Mouse (Mus musculus) embryonic facial prominence, embryonic 14.5 days (tissue): ENCODE measurements around the gene Garnl3. TPM values are rescaled to one million over a fixed set of nuclear protein-coding genes. Genes with fewer than 3 reads are reported as not detected.

ENCODE experiments used
- ATAC-seq: fragments of 200-750 bp; cut with Nextera tagmentation; 2 replicates; pipeline ENCODE4 v1.8.0; 2017; ENCODE audit warnings: low read depth, moderate number of reproducible peaks, moderate TSS enrichment
- DNase-seq: peaks from one replicate; pipeline ENCODE4 v3.0.0-alpha.2; 2015; ENCODE audit warnings: low spot score
- H3K27ac ChIP-seq: fragments of 300-500 bp; sonication (generic); replicated peaks from 2 replicates; pipeline ENCODE4 v1.5.1; 2014; ENCODE audit warnings: low read depth, mild to moderate bottlenecking, low read length, moderate library complexity
- H3K27me3 ChIP-seq: fragments of 300-500 bp; sonication (generic); replicated peaks from 2 replicates; pipeline ENCODE4 v1.6.1; 2014; ENCODE audit warnings: low read length; ENCODE audit not compliant: control insufficient read depth, insufficient read depth
- H3K36me3 ChIP-seq: fragments of 300-500 bp; sonication (generic); 2 replicates; pipeline ENCODE4 v1.6.1; 2014; ENCODE audit warnings: low read length, mixed read lengths; ENCODE audit not compliant: control insufficient read depth, insufficient read depth
- H3K4me1 ChIP-seq: fragments of 300-500 bp; sonication (generic); 2 replicates; pipeline ENCODE4 v1.6.1; 2014; ENCODE audit warnings: antibody characterized with exemption, low read length; ENCODE audit not compliant: control insufficient read depth, insufficient read depth
- H3K4me2 ChIP-seq: fragments of 300-500 bp; sonication (generic); 2 replicates; pipeline ENCODE4 v1.6.1; 2014; ENCODE audit warnings: low read depth, mild to moderate bottlenecking, low read length, moderate library complexity, mixed read lengths
- H3K4me3 ChIP-seq: fragments of 300-500 bp; sonication (generic); 2 replicates; pipeline ENCODE4 v1.5.1; 2014; ENCODE audit warnings: low read depth, mild to moderate bottlenecking, low read length
- H3K9ac ChIP-seq: fragments of 300-500 bp; sonication (generic); 2 replicates; pipeline ENCODE4 v1.6.1; 2014; ENCODE audit warnings: low read depth, mild to moderate bottlenecking, low read length, moderate library complexity, mixed read lengths
- H3K9me3 ChIP-seq: fragments of 300-500 bp; sonication (generic); 2 replicates; pipeline ENCODE4 v1.6.1; 2016; ENCODE audit warnings: low read length; ENCODE audit not compliant: control insufficient read depth
- WGBS: fragments of 180-500 bp; shearing (Covaris S2); extraction: QIAGEN DNeasy Blood & Tissue Kit; methylation state at CpG from one replicate; pipeline ENCODE4 v1.1.7; 2014; 5-methylcytosine and 5-hydroxymethylcytosine counted together
- polyA plus RNA-seq: library from polyadenylated mRNA; unstranded; fragments of >200 nt; fragmentation: Nextera tagmentation; extraction: Ambion mirVana; gene quantifications from 2 replicates; pipeline ENCODE4 v1.2.1, GENCODE M21; 2014

The Garnl3 gene
- polyA plus RNA-seq, 1 experiment from 2014 or later, result 12.4 TPM

DNA sequence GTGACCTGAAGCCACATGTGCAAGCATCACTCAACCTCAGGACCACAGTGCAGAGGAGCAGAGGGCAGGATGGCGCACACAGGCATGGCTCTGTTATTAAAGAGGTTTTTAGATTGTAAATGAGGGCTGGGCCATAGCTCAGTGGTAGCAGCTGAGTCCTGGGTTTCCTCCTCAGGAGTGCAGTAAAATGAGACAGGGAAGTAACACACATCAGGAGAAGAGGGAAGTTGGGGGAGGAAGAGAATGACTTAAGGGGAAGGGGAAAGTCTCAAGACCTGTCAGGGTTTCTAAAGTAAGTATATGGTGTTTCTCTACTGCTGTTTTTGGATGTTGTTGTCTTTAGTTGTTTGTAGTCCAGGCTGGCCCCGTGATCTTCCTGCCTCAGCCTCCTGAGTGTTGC is 7.0 kb upstream of the Garnl3 start:
- DNase-seq (no peak), ATAC-seq (no peak)

DNA sequence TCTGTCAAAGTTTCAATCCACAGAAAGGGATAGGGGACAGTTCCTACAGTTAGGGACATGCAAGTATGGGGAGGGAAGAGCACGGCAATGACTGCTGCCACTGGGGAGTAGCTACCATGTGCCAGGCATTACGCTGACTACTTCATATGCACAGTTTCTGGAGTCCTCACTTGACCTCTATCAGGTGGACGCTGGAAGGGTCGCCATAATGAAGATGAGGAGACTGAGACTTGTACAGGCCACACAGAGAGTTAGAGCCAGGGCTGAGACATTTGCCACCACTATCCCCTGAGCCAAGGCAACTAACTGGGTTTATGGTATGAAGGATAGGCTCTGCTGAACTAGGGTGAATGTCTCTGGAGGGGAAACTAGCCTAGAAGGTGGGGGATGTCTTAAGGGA is 6.3 kb upstream of the Garnl3 start:
- DNase-seq (no peak), ATAC-seq (no peak)
- H3K27ac ChIP-seq, result no peak overlapping the region
- H3K4me2 ChIP-seq, result no peak overlapping the region
- H3K27me3 ChIP-seq, result 0 out of 2 replicates have a peak, but pooled peaks cover 10% of the 10 kb centered on the region
- no peak overlapping the region for H3K4me3 ChIP-seq
- no peaks in the 10 kb centered on the region for H3K36me3 ChIP-seq
- no peak overlapping the region for H3K9ac ChIP-seq
- 79% methylated on average over 4 of the region's 4 CpGs for WGBS
- no peaks in the 10 kb centered on the region for H3K4me1 ChIP-seq
- H3K9me3 ChIP-seq, result no peaks in the 10 kb centered on the region

More for the DNA sequence above, 7.0 kb upstream of the Garnl3 start:
- Histone ChIP-seq H3K4me3 (no peak overlapping the region), H3K4me1 (no peaks in the 10 kb centered on the region), H3K9ac (no peak overlapping the region), H3K27ac (no peak overlapping the region), H3K27me3 (0 out of 2 replicates have a peak, but pooled peaks cover 5% of the 10 kb centered on the region), H3K4me2 (no peak overlapping the region), H3K9me3 (no peaks in the 10 kb centered on the region), H3K36me3 (no peaks in the 10 kb centered on the region)
- 84% methylated on average over 2 of the region's 2 CpGs for WGBS

DNA sequence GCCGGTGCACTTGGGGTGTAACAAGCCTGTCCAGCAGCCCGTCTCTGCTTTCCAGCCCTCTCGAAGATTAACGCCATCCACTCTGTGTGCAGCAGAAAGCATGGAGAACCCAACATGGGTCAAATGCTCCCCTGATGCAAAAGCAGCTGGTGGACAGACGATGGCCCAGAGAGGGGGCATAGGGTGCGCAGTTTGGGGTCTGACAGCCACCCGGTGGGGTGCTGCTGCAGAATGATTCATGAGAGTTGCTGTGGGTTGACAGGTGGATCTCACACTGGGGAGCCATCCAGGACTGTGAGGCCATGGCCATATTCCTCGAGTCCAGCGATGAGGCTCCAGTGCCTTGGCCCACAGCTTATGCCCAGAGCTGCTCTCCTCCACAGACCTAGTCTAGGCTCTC is 5.8 kb upstream of the Garnl3 start:
- DNase-seq, result no peak
- Histone ChIP-seq H3K9ac (no peak overlapping the region), H3K4me3 (no peak overlapping the region), H3K27me3 (peaks cover 15% of the 10 kb centered on the region), H3K4me1 (no peaks in the 10 kb centered on the region), H3K27ac (no peak overlapping the region), H3K36me3 (no peaks in the 10 kb centered on the region), H3K4me2 (no peak overlapping the region), H3K9me3 (no peaks in the 10 kb centered on the region)
- no peak for ATAC-seq
- 88% methylated on average over 9 of the region's 9 CpGs for WGBS

DNA sequence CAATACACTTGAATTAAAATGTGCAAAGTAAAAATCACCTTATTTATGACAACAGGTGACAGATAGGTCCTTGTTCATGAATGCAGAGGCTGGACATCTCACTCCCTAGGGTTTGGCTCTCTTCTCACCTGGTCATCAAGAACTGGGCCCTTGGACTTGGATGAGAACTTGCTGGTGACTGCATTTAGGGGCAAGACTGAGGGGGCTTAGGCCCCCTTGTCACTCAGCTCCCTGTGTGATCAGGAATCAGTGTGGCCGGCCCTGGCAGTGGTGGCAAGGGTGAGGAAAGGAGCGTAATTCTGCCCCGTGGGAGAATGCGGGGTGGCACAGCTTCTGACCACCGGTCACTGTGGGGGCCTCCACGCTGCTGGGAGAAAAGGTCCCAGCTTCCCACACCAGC is 4.9 kb upstream of the Garnl3 start:
- ATAC-seq, result no peak
- H3K4me1 ChIP-seq, result no peaks in the 10 kb centered on the region
- WGBS, result 84% methylated on average over 6 of the region's 6 CpGs

DNA sequence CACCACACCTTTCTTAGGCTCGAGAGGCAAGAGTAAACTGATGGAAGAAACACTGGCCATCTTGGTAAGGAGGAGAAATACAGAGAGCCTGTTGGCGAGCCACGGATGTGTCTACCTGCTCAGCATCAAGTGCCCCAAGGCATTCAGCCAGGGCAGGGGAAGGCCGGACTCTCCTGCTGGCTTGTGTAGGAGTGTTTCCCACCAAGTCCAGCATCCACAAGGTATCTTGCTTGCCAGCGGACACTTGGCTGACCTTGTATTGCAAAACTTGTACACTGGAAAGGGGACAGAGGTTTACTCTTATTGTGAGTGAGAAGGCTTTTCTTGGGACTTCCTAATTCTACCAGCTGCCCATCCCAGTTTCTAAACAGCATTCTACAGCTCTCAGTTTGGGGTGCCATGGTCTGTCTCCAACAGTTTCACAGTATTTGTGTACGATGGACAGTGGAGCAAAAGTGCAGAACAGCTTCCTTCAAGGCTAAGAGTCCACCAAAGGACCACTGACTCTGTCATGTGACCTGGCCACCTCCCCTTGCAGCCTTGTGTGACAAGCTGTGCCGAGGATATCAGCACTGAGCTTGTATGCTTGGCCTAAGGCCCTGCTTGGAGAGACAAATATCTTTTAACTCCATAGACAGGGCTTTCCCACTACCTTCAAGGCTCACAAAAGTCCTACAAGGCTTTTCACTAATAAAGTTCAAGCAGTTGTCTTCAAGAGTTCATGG is 3.5 kb upstream of the Garnl3 start:
- Histone ChIP-seq H3K9me3 (no peaks in the 10 kb centered on the region), H3K4me2 (no peak overlapping the region), H3K9ac (no peak overlapping the region), H3K4me1 (0 out of 2 replicates have a peak, but pooled peaks cover under 1% of the 10 kb centered on the region), H3K4me3 (no peak overlapping the region), H3K36me3 (no peaks in the 10 kb centered on the region), H3K27ac (no peak overlapping the region), H3K27me3 (peaks cover 20% of the 10 kb centered on the region)
- ATAC-seq (no peak), DNase-seq (no peak)
- WGBS, result 69% methylated on average over 7 of the region's 7 CpGs

More for the DNA sequence above, 4.9 kb upstream of the Garnl3 start:
- H3K27ac ChIP-seq, result no peak overlapping the region
- no peaks in the 10 kb centered on the region for H3K9me3 ChIP-seq
- H3K4me2 ChIP-seq, result no peak overlapping the region
- no peak for DNase-seq
- H3K4me3 ChIP-seq, result no peak overlapping the region
- H3K36me3 ChIP-seq, result no peaks in the 10 kb centered on the region
- H3K27me3 ChIP-seq, result peaks cover 20% of the 10 kb centered on the region
- no peak overlapping the region for H3K9ac ChIP-seq

DNA sequence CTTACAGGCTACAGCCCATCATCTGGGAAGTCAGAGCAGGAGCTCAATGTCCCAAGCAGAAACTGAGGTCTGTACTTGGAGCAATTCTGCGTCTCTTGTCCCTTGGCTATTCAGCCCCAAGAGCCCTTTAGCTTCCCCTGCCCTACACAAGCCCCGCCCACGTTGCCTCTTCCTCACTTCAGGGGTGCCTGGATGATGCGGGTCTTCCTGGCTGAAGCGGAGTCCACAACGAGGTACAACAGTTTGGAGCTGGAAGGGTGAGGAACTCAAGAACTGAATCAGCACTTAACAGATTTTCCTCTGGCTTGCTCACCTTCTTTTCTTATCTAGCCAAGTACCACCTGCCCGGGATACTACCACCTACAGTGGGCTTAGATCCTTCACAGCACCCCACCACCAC is 852 bp upstream of the Garnl3 start:
- Histone ChIP-seq H3K9me3 (no peaks in the 10 kb centered on the region), H3K4me3 (no peak overlapping the region), H3K27ac (no peak overlapping the region), H3K9ac (no peak overlapping the region), H3K36me3 (no peaks in the 10 kb centered on the region), H3K4me2 (no peak overlapping the region), H3K4me1 (peaks cover 7% of the 10 kb centered on the region; the same call in 1 of the 2 replicates), H3K27me3 (peaks cover 20% of the 10 kb centered on the region)
- no peak for ATAC-seq
- WGBS, result 8% methylated on average over 7 of the region's 7 CpGs
- no peak for DNase-seq

DNA sequence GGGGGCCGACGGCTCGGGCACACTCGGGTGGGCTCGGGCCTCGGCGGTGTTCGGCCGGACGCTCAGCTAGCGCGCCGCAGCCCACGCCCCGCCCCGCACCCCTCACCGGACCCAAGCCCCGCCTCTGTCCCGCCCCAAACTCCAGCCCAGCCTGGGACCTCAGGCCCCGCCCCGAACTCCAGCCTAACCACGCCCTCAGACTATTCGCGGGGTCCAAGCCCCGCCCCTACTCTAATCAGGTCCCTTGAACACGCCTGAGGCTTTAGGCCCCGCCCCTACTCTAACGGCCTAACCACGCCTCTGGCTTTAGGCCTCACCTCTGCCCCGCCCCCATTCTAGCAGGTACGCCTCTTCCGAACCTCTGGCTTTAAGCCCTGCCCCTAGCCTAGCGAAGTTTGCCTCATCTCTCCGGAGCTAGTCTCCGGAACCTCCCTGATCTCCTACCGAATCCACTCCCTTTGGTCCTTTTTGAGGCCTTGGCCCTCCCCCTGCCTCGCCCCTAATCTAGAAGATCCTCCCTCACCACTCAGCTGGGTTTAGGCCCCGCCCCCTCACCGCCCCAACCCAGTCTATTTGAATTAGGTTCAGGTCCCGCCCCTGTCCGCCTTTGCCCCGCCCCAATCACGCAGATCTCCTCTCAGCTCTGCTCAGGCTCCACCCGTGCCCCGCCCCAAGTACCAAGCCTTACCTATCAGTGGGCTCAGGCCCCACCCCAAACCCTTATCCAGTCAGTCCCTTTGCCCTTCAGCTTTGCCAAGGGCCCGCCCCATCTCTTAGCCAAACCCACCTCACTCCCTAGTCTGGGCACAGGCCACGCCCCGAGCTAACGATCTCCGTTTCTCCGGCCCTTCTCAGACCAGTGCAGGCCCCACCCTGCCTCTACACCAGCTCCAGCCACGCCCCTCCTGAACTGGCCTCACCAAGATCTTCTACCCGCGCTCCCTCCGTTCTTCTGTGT is 649 bp downstream of the Garnl3 start:
- no peaks in the 10 kb centered on the region for H3K36me3 ChIP-seq
- ATAC-seq (peak; percentile 93), DNase-seq (peak; percentile 98)
- peak overlapping the region; percentile 52 for H3K27ac ChIP-seq
- peaks cover 20% of the 10 kb centered on the region for H3K27me3 ChIP-seq
- H3K9me3 ChIP-seq, result no peaks in the 10 kb centered on the region
- H3K4me2 ChIP-seq, result peak overlapping the region; percentile 99
- H3K4me1 ChIP-seq, result peaks cover 7% of the 10 kb centered on the region; the same call in 1 of the 2 replicates
- WGBS, result 1% methylated on average over 31 of the region's 55 CpGs
- H3K4me3 ChIP-seq, result peak overlapping the region; percentile 78
- H3K9ac ChIP-seq, result peak overlapping the region; percentile 79

DNA sequence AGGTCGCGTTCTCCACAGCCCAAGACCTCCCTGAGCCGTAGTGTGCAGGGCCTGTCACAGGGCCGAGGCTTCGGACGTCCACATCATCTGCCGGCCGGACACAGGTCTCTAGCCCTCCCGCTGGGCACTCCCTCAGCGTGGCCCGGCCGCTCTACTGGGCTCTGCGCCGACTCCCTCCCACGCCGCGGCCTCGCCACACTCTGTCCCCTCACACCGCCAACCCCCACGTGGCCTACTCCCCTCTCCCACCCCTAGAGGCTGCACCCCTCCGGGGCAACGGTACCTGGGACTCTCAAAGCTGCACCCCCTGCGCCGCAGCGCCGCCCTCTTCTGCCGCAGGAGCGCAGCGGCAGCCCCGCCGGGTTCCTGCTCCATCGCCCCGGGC is 1.3 kb downstream of the Garnl3 start:
- Histone ChIP-seq H3K4me2 (peak overlapping the region; percentile 99), H3K9me3 (no peaks in the 10 kb centered on the region), H3K27ac (peak overlapping the region; percentile 52), H3K4me1 (peaks cover 7% of the 10 kb centered on the region; the same call in 1 of the 2 replicates), H3K27me3 (peaks cover 20% of the 10 kb centered on the region), H3K9ac (peak overlapping the region; percentile 79), H3K4me3 (peak overlapping the region; percentile 78), H3K36me3 (no peaks in the 10 kb centered on the region)
- ATAC-seq (no peak), DNase-seq (no peak)
- 0% methylated on average over 13 of the region's 33 CpGs for WGBS
